Mouse (Mus musculus): ENCODE data around the gene Asap2.

DNA sequence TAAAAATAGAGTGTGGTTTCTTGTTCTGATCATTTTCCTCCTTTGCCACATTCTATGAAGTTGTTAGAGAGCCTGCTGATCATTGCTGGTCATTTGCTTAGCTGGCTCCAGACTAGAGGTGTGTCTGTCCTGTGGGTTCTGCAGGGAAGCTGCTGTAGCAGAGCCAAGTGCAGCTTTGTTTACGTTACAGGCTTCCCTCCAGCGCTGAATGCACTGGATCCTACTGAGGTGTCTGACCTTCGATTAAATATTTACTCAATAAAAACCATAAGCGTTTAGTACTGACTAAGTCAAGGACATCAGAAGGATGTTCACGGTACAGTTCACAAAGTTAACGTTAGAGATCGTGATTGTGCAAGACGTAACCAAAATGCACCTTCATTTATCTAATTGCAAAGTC, 311.7 kb downstream of the Asap2 start:
- TF ChIP-seq CTCF (conservative IDR thresholded peaks at IDR 0.05; ENCODE audit: low read length), result no peak
- no peak for TF ChIP-seq POU5F1 (IDR thresholded peaks at IDR 0.05; ENCODE audit: borderline replicate concordance, low read length)
- no peak for TF ChIP-seq NANOG (IDR thresholded peaks at IDR 0.05; ENCODE audit: borderline replicate concordance, low read length)

Data from E14TG2a.4 (cell line).